Mouse (Mus musculus) liver, embryonic 11.5 days (tissue): ENCODE data around the gene Opn1sw. TPM values are rescaled to one million over a fixed set of nuclear protein-coding genes. Genes with fewer than 3 reads are reported as not detected.

Experiments
- ATAC-seq: fragments of 200-750 bp; cut with Nextera tagmentation; replicated peaks from 2 replicates; pipeline ENCODE4 v1.8.0; 2017; ENCODE audit warnings: moderate number of reproducible peaks, mild to moderate bottlenecking, moderate TSS enrichment, moderate library complexity; ENCODE audit not compliant: low FRiP score
- DNase-seq: peaks from one replicate; pipeline ENCODE4 v3.0.0-alpha.2; 2017; ENCODE audit warnings: low spot score
- H3K27ac ChIP-seq: fragments of 300-500 bp; sonication (generic); 2 replicates; pipeline ENCODE4 v1.5.1; 2014; ENCODE audit warnings: mild to moderate bottlenecking, low read depth, low read length, control low read depth
- H3K27me3 ChIP-seq: fragments of 300-500 bp; sonication (generic); replicated peaks from 2 replicates; pipeline ENCODE4 v1.6.1; 2014; ENCODE audit warnings: low read length, mixed read lengths; ENCODE audit not compliant: control insufficient read depth, insufficient read depth
- H3K36me3 ChIP-seq: fragments of 300-500 bp; sonication (generic); 2 replicates; pipeline ENCODE4 v1.6.1; 2014; ENCODE audit warnings: mild to moderate bottlenecking, low read length, moderate library complexity, mixed read lengths; ENCODE audit not compliant: control insufficient read depth, insufficient read depth
- H3K4me1 ChIP-seq: fragments of 300-500 bp; sonication (generic); replicated peaks from 2 replicates; pipeline ENCODE4 v1.6.1; 2014; ENCODE audit warnings: low read length, mixed read lengths; ENCODE audit not compliant: control insufficient read depth, insufficient read depth
- H3K4me2 ChIP-seq: fragments of 300-500 bp; sonication (generic); 2 replicates; pipeline ENCODE4 v1.6.1; 2014; ENCODE audit warnings: mild to moderate bottlenecking, control low read depth, moderate library complexity
- H3K4me3 ChIP-seq: fragments of 300-500 bp; sonication (generic); 2 replicates; pipeline ENCODE4 v1.5.1; 2014; ENCODE audit warnings: low read depth, low read length, control low read depth
- H3K9ac ChIP-seq: fragments of 300-500 bp; sonication (generic); 2 replicates; pipeline ENCODE4 v1.6.1; 2014; ENCODE audit warnings: low read depth, low read length, control low read depth
- H3K9me3 ChIP-seq: fragments of 300-500 bp; sonication (generic); 2 replicates; pipeline ENCODE4 v1.6.1; 2016; ENCODE audit warnings: low read length, inconsistent platforms, mixed read lengths; ENCODE audit not compliant: control insufficient read depth
- WGBS: fragments of 180-500 bp; shearing (Covaris S2); extraction: QIAGEN DNeasy Blood & Tissue Kit; methylation state at CpG from one replicate; pipeline ENCODE4 v1.1.7; 2014; 5-methylcytosine and 5-hydroxymethylcytosine counted together
- polyA plus RNA-seq: library from polyadenylated mRNA; unstranded; fragments of >200 nt; fragmentation: Nextera tagmentation; extraction: Ambion mirVana; gene quantifications from 2 replicates; pipeline ENCODE4 v1.2.1, GENCODE M21; 2014

Gene Opn1sw
- polyA plus RNA-seq: 0.36 and 0.53 TPM in 2 replicates

DNA sequence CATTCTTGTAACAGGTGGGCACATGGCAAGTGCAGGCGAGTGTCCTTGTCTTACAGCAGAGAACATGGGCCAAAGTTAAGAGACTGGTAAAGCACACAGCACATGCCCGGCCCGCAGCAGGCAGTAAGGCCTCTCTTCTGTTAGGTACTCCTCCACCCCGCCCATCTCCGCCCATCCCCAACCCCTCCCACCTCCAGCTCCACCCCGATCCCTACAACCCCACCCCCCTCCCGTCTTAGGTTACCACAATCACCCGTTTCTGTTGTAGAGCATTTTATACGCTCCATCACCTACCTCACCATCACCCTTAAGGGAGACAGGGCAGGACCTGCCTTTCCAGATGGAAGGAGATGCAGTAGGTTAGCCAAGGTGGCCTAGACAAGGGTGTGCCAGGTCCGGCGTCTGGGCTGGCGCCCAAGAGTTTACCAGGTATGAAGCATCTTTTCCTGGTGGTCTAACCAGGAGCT, at the start of gene Opn1sw:
TSS of gene Opn1sw (minus strand) at position 417 of the 467 bp plus-strand sequence.
- no peak within 1 kb of the TSS for H3K27ac ChIP-seq
- H3K27me3 ChIP-seq: peaks cover 17% of the 10 kb centered on the region
- WGBS: 4% methylated on average over 12 of the region's 12 CpGs
- ATAC-seq: peak; percentile 87
- H3K9me3 ChIP-seq: no peaks in the 10 kb centered on the region
- peak within 1 kb of the TSS; percentile 76 for H3K4me2 ChIP-seq
- DNase-seq: peak; percentile 58
- peaks cover 8% of the 10 kb centered on the region for H3K4me1 ChIP-seq
- H3K36me3 ChIP-seq: no peaks in the 10 kb centered on the region
- H3K9ac ChIP-seq: no peak within 1 kb of the TSS; the same call in 1 of the 2 replicates
- H3K4me3 ChIP-seq: peak within 1 kb of the TSS; percentile 52

DNA sequence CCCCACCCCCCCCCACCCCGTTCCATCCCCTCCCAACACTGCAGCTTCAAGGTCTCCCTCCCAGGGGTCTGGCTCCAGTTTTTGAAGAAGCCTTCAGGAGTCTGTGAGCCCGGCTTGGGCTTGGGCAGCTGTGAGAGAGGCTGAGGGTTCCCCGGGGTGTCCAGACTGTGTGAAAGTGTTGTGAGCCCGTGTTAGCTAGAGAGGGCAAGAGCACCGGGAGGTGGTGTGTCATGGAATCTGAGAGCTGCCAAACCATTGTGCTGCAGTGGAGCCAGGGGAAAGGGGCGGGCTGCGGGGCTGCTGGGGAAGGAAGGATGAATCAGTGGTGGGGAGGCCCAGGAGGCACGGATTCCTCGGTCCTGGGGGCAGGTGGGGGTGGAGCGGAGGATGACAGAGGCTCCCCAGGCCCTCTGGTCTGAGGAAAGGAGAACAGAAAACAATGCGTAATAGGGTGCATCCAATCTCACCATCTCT, 48.2 kb upstream of the Opn1sw start:
- DNase-seq (no peak), ATAC-seq (no peak)
- peaks cover 3% of the 10 kb centered on the region for H3K36me3 ChIP-seq
- 0 out of 2 replicates have a peak overlapping the region, but pooled peaks have one; percentile 15 for H3K4me3 ChIP-seq
- H3K27me3 ChIP-seq: peaks cover 48% of the 10 kb centered on the region
- H3K4me1 ChIP-seq: peaks cover 13% of the 10 kb centered on the region
- 10% methylated on average over 11 of the region's 11 CpGs for WGBS
- no peak overlapping the region for H3K9ac ChIP-seq
- no peaks in the 10 kb centered on the region for H3K9me3 ChIP-seq
- no peak overlapping the region for H3K27ac ChIP-seq
- H3K4me2 ChIP-seq: peak overlapping the region; percentile 38

DNA sequence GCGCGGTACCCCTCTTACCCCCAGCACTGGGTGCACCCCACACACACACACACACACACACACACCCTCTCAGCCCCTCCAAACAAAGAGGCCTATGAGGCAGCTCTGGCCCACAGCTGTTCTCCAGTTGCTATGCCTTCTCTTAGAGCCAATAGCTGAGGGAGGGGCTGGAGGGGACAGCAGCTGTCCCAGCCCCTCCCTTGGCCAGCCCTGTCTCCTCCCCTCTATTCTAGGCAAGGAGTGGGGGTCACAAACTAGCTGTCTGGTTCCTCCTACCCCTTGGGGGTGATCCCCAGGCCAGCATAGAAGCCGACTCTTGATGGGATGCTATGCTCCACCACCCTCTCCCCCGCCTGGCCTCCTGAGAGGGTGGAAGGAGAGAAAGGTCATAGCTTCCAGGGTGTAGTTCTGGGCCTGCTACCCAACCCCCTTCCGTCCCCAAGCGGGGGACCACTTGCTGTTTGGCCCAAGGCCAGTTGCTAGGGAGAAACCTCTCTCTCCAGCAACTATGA, 47.7 kb upstream of the Opn1sw start:
- H3K27me3 ChIP-seq: peaks cover 51% of the 10 kb centered on the region
- H3K4me1 ChIP-seq: peaks cover 13% of the 10 kb centered on the region
- H3K27ac ChIP-seq: 0 out of 2 replicates have a peak overlapping the region, but pooled peaks have one; percentile 13
- H3K36me3 ChIP-seq: peaks cover 3% of the 10 kb centered on the region
- 24% methylated on average over 6 of the region's 6 CpGs for WGBS
- no peaks in the 10 kb centered on the region for H3K9me3 ChIP-seq
- DNase-seq (no peak), ATAC-seq (no peak)
- H3K4me3 ChIP-seq: peak overlapping the region; percentile 51; the same call in 1 of the 2 replicates
- H3K9ac ChIP-seq: no peak overlapping the region
- peak overlapping the region; percentile 70 for H3K4me2 ChIP-seq

DNA sequence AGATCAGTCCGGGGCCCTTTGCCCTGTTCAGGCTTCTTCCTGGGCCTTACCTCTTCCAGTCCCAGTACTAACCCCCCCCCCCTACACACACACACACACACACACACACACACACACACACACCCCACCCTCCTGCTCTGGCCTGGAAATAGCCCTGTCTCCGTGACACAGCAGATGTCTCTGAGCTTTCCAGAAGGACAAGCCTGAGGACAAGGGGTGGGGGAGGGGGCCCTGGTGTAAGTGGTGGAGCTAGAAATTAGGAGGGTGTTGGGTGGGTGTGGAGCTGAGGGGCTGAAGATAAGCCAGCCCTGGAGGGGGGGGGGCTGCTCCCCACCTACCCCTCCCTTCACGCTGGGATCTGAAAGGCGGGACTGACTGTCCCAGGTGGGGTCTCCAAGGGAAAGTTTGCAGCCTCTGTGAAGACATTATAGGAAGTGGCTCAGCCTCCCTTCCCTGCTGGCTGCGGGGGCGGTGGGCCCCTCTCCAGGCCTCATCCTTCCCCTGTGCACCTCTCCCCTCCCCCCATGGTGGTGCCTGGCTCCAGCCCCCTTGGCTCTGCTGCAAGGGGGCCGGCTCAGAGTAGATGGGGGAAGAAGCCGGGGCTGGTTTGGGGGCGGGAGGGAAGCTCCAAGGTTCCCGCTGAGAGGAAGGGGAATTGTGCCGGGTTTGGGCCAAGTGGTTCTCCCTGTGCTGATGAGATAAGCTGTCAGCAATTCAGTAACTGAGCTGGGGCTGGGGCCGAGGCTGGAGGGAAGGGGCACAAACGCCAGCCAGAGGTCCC, 46.8 kb upstream of the Opn1sw start:
- DNase-seq: peak; percentile 62
- H3K4me2 ChIP-seq: peak overlapping the region; percentile 70
- H3K9ac ChIP-seq: peak overlapping the region; percentile 22; the same call in 1 of the 2 replicates
- peaks cover 13% of the 10 kb centered on the region for H3K4me1 ChIP-seq
- H3K27ac ChIP-seq: peak overlapping the region; percentile 44; the same call in 1 of the 2 replicates
- ATAC-seq: peak; percentile 45
- WGBS: 3% methylated on average over 13 of the region's 13 CpGs
- H3K27me3 ChIP-seq: peaks cover 55% of the 10 kb centered on the region
- no peaks in the 10 kb centered on the region for H3K9me3 ChIP-seq
- peak overlapping the region; percentile 51 for H3K4me3 ChIP-seq
- peaks cover 3% of the 10 kb centered on the region; the same call in 1 of the 2 replicates for H3K36me3 ChIP-seq

DNA sequence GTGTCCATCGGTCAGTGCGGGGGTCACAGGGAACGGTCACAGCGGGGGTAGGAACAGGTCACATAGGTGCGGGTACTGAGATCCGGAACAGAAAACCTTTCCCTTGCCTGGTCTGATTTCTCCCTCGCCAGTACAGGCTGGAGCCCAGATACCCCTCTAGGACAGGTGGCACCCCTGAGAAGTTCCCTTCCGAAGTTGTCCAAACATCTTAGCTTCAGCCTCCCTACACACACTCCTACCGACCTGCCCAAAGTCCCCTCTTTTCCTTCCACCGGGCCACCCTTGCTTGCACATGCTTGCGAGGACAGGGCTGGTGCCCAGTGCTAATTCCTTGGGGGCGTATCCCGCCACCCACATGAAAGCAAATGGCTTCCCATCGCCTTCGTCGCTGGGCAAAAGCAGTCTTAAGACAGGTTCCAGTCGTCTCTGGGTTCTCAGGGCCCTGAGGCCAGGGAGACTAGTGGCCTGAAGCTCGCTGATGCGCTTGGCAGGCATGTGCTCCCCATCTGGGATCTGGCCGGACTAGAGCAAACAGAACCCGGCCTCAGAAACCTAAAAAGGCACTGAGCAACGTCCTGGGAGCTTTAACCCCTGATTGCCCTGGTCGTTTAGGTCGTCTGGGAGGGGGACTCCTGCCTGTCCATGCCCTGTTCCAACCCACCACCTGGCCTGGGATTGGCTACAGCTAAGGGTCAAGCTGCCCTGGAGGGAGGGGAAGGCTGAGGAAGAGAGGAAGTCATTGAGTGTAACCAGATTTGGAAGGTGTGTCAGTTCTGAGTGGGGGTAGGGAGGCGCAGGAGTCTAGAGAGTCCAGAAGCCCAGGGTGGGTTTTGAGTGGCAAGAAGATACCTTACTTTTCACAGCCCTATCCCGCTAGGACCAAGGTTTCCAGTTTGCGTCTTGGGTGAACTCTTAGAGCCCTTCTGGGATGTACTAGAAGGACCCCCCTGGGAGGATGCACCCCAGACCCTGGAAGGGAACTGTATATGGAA, 45.8 kb upstream of the Opn1sw start:
- Histone ChIP-seq H3K9me3 (no peaks in the 10 kb centered on the region), H3K27me3 (peaks cover 55% of the 10 kb centered on the region), H3K27ac (peak overlapping the region; percentile 23; the same call in 1 of the 2 replicates), H3K36me3 (peaks cover 2% of the 10 kb centered on the region; the same call in 1 of the 2 replicates), H3K4me3 (peak overlapping the region; percentile 51), H3K4me2 (peak overlapping the region; percentile 70), H3K9ac (peak overlapping the region; percentile 21; the same call in 1 of the 2 replicates), H3K4me1 (peaks cover 13% of the 10 kb centered on the region)
- ATAC-seq (no peak; the same call in 1 of the 2 replicates), DNase-seq (peak; percentile 50)
- WGBS: 3% methylated on average over 27 of the region's 27 CpGs

DNA sequence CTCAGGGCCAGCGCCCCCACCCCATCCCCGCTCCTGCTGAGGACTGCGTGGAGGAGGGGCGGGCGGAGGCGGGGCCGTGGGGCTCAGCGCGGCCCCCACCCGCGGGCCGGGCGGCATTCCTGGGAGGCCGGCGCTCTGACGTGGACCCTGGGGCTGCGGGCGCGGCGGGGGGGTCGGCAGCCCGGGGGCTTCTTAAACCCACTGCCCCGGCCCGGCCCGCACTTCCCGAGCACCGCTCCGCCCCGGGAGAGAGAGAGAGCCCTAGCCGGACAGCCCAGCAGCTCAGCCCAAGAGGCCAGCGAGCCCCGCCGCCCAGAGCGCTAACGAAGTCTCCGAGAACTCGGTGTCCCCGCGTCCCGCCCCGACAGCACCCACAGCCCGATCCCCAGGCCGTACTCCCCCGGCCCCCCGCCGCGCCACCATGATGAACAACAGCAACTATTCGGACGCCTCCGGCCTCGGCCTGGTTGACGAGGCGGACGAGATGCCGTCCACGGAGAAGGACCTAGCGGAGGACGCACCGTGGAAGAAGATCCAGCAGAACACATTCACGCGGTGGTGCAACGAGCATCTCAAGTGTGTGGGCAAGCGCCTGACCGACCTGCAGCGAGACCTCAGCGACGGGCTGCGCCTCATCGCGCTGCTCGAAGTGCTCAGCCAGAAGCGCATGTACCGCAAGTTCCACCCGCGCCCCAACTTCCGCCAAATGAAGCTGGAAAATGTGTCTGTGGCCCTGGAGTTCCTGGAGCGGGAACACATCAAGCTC, 45.0 kb upstream of the Opn1sw start, which contains the start of gene Flnc:
TSS of gene Flnc (plus strand) at position 219 of the 766 bp plus-strand sequence.
- Histone ChIP-seq H3K9me3 (no peaks in the 10 kb centered on the region), H3K27ac (no peak within 1 kb of the TSS), H3K4me1 (peaks cover 13% of the 10 kb centered on the region), H3K27me3 (peaks cover 55% of the 10 kb centered on the region), H3K36me3 (no peaks in the 10 kb centered on the region), H3K4me3 (peak within 1 kb of the TSS; percentile 51), H3K4me2 (peak within 1 kb of the TSS; percentile 70), H3K9ac (peak within 1 kb of the TSS; percentile 21)
- WGBS: 2% methylated on average over 65 of the region's 77 CpGs
- ATAC-seq: 0 out of 2 replicates have a peak, but pooled peaks have one; percentile 3
- peak; percentile 49 for DNase-seq

DNA sequence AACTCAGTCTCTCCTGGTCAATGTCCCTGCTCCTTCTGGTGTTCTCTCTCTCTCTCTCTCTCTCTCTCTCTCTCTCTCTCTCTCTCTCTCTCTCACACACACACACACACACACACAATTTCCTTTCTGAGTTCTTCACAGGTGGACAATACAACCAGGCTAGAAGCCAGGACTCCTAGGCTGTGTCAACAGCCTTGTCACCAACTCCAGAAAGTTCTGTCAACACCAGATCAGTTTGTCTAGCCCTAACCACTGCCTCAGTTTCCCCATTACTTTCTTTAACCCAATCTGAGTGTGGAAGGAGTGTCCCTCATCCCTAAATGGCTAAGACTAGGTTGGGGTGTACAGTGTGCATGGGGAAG, 44.4 kb upstream of the Opn1sw start:
- peaks cover 13% of the 10 kb centered on the region for H3K4me1 ChIP-seq
- peak overlapping the region; percentile 51 for H3K4me3 ChIP-seq
- H3K27ac ChIP-seq: no peak overlapping the region
- H3K4me2 ChIP-seq: peak overlapping the region; percentile 70
- no peak for DNase-seq
- H3K9ac ChIP-seq: no peak overlapping the region
- H3K27me3 ChIP-seq: peaks cover 55% of the 10 kb centered on the region
- no peaks in the 10 kb centered on the region for H3K36me3 ChIP-seq
- ATAC-seq: no peak
- H3K9me3 ChIP-seq: no peaks in the 10 kb centered on the region
